ENCODE assay signal across 23 mouse cellular contexts in genomic region chr19:31141905-31142304, GRCm38 (mm10). TPM values are rescaled to one million over a fixed set of nuclear protein-coding genes. Genes with fewer than 3 reads are reported as not detected.
A peak's percentile ranks its signal among the peaks of the same experiment; 100 is the strongest.
DNase-seq lines count a peak whose midpoint lies in the region; ATAC-seq and TF ChIP-seq lines count a peak whose summit lies in the region.
"Had no signal": no experiment of that assay in that cellular context is flagged by ENCODE, and none has a peak within 500 bp of the region (broad histone marks: within the 10 kb centered on the region; RNA-seq: fewer than 3 reads in every experiment).

No protein-coding gene starts in this region.

- H3K27ac ChIP-seq in forebrain, embryonic 14.5 days (ENCODE audit: low read depth, low read length): no peak overlapping the region
- no peak overlapping the region for H3K27ac ChIP-seq in forebrain, embryonic 11.5 days (ENCODE audit: low read depth, low read length)
- no peak overlapping the region for H3K27ac ChIP-seq in forebrain, embryonic 16.5 days (ENCODE audit: low read length)
- H3K27ac ChIP-seq in forebrain, embryonic 12.5 days: no peak overlapping the region
- H3K27ac ChIP-seq: embryonic facial prominence, embryonic 13.5 days; embryonic facial prominence, embryonic 15.5 days had no signal

- DNase-seq in forebrain, embryonic 14.5 days (ENCODE audit: low spot score): peak; percentile 72
- DNase-seq in forebrain, embryonic 11.5 days (ENCODE audit: low spot score): no peak
- peak; percentile 14 for DNase-seq in MN1 (ENCODE audit: low spot score)
- peak; percentile 87 for DNase-seq in brain, embryonic 14.5 days (ENCODE audit: low read depth)
- DNase-seq in left cerebral cortex, postnatal 14 days (ENCODE audit: low spot score in 2 of 2): no peak
- DNase-seq: adrenal gland, adult 8-10 months; adrenal gland, postnatal 14 days; adrenal gland, postnatal 36 days; cerebellum, adult 11 months; cerebellum, adult 18-20 months; cerebellum, adult 8-10 months; cerebellum, adult 9-11 months; cerebellum, postnatal 14 days; cerebellum, postnatal 36 days; embryo, embryonic 11 days had no signal

- no peak overlapping the region for H3K9ac ChIP-seq in forebrain, embryonic 14.5 days (ENCODE audit: low read length)
- no peak overlapping the region for H3K9ac ChIP-seq in forebrain, embryonic 11.5 days (ENCODE audit: low read length)
- H3K9ac ChIP-seq in forebrain, embryonic 16.5 days (replicated peaks; ENCODE audit: low read depth, low read length): no peak overlapping the region
- H3K9ac ChIP-seq in forebrain, embryonic 12.5 days: no peak overlapping the region
- H3K9ac ChIP-seq: embryonic facial prominence, embryonic 13.5 days; embryonic facial prominence, embryonic 15.5 days had no signal

- ATAC-seq in forebrain, embryonic 14.5 days: peak; percentile 83
- ATAC-seq in forebrain, embryonic 11.5 days (replicated peaks; ENCODE audit: low FRiP score): no peak
- peak; percentile 59; the same call in 1 of the 2 replicates for ATAC-seq in forebrain, embryonic 16.5 days
- ATAC-seq in forebrain, embryonic 12.5 days (ENCODE audit: low FRiP score): no peak
- ATAC-seq: activated CD4-positive, CD25-positive, alpha-beta regulatory T cell, adult 4 months; Patski had no signal

- no peaks in the 10 kb centered on the region for H3K36me3 ChIP-seq in forebrain, embryonic 14.5 days (ENCODE audit: control insufficient read depth, insufficient read depth, low read length)
- no peaks in the 10 kb centered on the region for H3K36me3 ChIP-seq in forebrain, embryonic 11.5 days (ENCODE audit: control insufficient read depth, insufficient read depth, low read length)
- no peaks in the 10 kb centered on the region for H3K36me3 ChIP-seq in forebrain, embryonic 16.5 days (ENCODE audit: control insufficient read depth, insufficient read depth)
- H3K36me3 ChIP-seq in forebrain, embryonic 12.5 days (replicated peaks): no peaks in the 10 kb centered on the region
- H3K36me3 ChIP-seq: embryonic facial prominence, embryonic 13.5 days; embryonic facial prominence, embryonic 15.5 days had no signal

- intact Hi-C loops in left cerebral cortex, postnatal 14 days (cut with DNase I): no loop called here

- no peak for TF ChIP-seq POLR2A in brain, embryonic 14.5 days (IDR thresholded peaks at IDR 0.05; ENCODE audit: borderline replicate concordance, extremely low read depth, insufficient read depth, insufficient read length, poor library complexity, severe bottlenecking)

- TF ChIP-seq CTCF in brain, embryonic 14.5 days (IDR thresholded peaks at IDR 0.05; ENCODE audit: borderline replicate concordance, extremely low read depth, insufficient read depth, insufficient read length): no peak

- no peaks in the 10 kb centered on the region for H3K4me1 ChIP-seq in forebrain, embryonic 14.5 days (ENCODE audit: control insufficient read depth, insufficient read depth, low read length)
- no peaks in the 10 kb centered on the region for H3K4me1 ChIP-seq in forebrain, embryonic 11.5 days (replicated peaks; ENCODE audit: control insufficient read depth, insufficient read depth, low read length)
- 0 out of 2 replicates have a peak, but pooled peaks cover 3% of the 10 kb centered on the region for H3K4me1 ChIP-seq in forebrain, embryonic 16.5 days (replicated peaks; ENCODE audit: control insufficient read depth, insufficient read depth, low read length)
- H3K4me1 ChIP-seq in forebrain, embryonic 12.5 days: no peaks in the 10 kb centered on the region
- H3K4me1 ChIP-seq: embryonic facial prominence, embryonic 13.5 days; embryonic facial prominence, embryonic 15.5 days had no signal

- H3K4me2 ChIP-seq in forebrain, embryonic 14.5 days (ENCODE audit: low read length): no peak overlapping the region
- no peak overlapping the region for H3K4me2 ChIP-seq in forebrain, embryonic 11.5 days (ENCODE audit: low read depth, low read length, severe bottlenecking)
- no peak overlapping the region for H3K4me2 ChIP-seq in forebrain, embryonic 16.5 days (ENCODE audit: low read length)
- no peak overlapping the region for H3K4me2 ChIP-seq in forebrain, embryonic 12.5 days
- H3K4me2 ChIP-seq: embryonic facial prominence, embryonic 13.5 days; embryonic facial prominence, embryonic 15.5 days had no signal

- H3K9me3 ChIP-seq in forebrain, embryonic 14.5 days (replicated peaks; ENCODE audit: control insufficient read depth, low read length): no peaks in the 10 kb centered on the region
- no peaks in the 10 kb centered on the region for H3K9me3 ChIP-seq in forebrain, embryonic 11.5 days (ENCODE audit: control insufficient read depth, low read length)
- no peaks in the 10 kb centered on the region for H3K9me3 ChIP-seq in forebrain, embryonic 16.5 days (ENCODE audit: control insufficient read depth, low read length)
- H3K9me3 ChIP-seq in forebrain, embryonic 12.5 days: no peaks in the 10 kb centered on the region
- H3K9me3 ChIP-seq: embryonic facial prominence, embryonic 13.5 days; embryonic facial prominence, embryonic 15.5 days had no signal

- H3K27me3 ChIP-seq in forebrain, embryonic 14.5 days (replicated peaks; ENCODE audit: control insufficient read depth, insufficient read depth, low read length): no peaks in the 10 kb centered on the region
- no peaks in the 10 kb centered on the region for H3K27me3 ChIP-seq in forebrain, embryonic 11.5 days (ENCODE audit: control insufficient read depth, insufficient read depth, low read length)
- no peaks in the 10 kb centered on the region for H3K27me3 ChIP-seq in forebrain, embryonic 16.5 days (replicated peaks; ENCODE audit: control insufficient read depth, insufficient read depth, low read length)
- no peaks in the 10 kb centered on the region for H3K27me3 ChIP-seq in forebrain, embryonic 12.5 days
- H3K27me3 ChIP-seq: embryonic facial prominence, embryonic 13.5 days; embryonic facial prominence, embryonic 15.5 days had no signal

- no peak overlapping the region for H3K4me3 ChIP-seq in forebrain, embryonic 14.5 days (ENCODE audit: low read depth, low read length)
- H3K4me3 ChIP-seq in forebrain, embryonic 11.5 days (ENCODE audit: low read depth, low read length): no peak overlapping the region
- no peak overlapping the region for H3K4me3 ChIP-seq in forebrain, embryonic 16.5 days (replicated peaks; ENCODE audit: low read length)
- no peak overlapping the region for H3K4me3 ChIP-seq in forebrain, embryonic 12.5 days (replicated peaks)
- H3K4me3 ChIP-seq: embryonic facial prominence, embryonic 13.5 days; embryonic facial prominence, embryonic 15.5 days; erythroblast, embryonic 14.5 days had no signal

- 51% methylated on average over 7 of the region's 7 CpGs for WGBS in forebrain, embryonic 14.5 days
- 92% methylated on average over 7 of the region's 7 CpGs for WGBS in forebrain, embryonic 11.5 days
- 47% methylated on average over 7 of the region's 7 CpGs for WGBS in forebrain, embryonic 16.5 days
- WGBS in forebrain, embryonic 12.5 days: 89% methylated on average over 7 of the region's 7 CpGs

RNA-seq across cellular contexts. Expression of gene Cstf2t, which starts 59.3 kb away (rescaled TPM):
- 54.7 and 56.6 TPM in 2 replicates for polyA plus RNA-seq in forebrain, embryonic 14.5 days (2014; fragmentation: Nextera tagmentation; extraction: Ambion mirVana)
- 45.2 and 45.8 TPM in 2 replicates for polyA plus RNA-seq in forebrain, embryonic 11.5 days (2014; fragmentation: Nextera tagmentation; extraction: Ambion mirVana)
- polyA plus RNA-seq in forebrain, embryonic 16.5 days (2015; fragmentation: Nextera tagmentation; extraction: Ambion mirVana): 78.2 and 86.1 TPM in 2 replicates
- polyA plus RNA-seq in forebrain, embryonic 12.5 days (2016; fragmentation: Nextera tagmentation; extraction: Ambion mirVana): 72.0 and 78.7 TPM in 2 replicates
- 36.7 and 46.7 TPM in 2 replicates for polyA plus RNA-seq in brain, embryonic 14.5 days (2012; rRNA removed)
- total RNA-seq in left cerebral cortex, postnatal 14 days (2021): 10 to 100 TPM; 65.8 to 66.5 TPM
- total RNA-seq: MEL had no signal

Comparison
In these comparisons a context has a peak if more than half of its experiments do, and no peak if none do; other contexts are left out.
1. ATAC-seq: peak in forebrain, embryonic 14.5 days (single experiment) and forebrain, embryonic 16.5 days (single experiment); none in forebrain, embryonic 11.5 days (single experiment) and forebrain, embryonic 12.5 days (single experiment).
2. DNase-seq: peak in forebrain, embryonic 14.5 days (single experiment), MN1 (single experiment) and brain, embryonic 14.5 days (single experiment); none in forebrain, embryonic 11.5 days (single experiment) and left cerebral cortex, postnatal 14 days (0 of 2).